Mouse (Mus musculus): ENCODE measurements at regions not wholly inside any gene's neighbourhood (a gene's known extent, or its start where the extent isn't known, plus 50 kb on each side); places are given as distances from the start of the nearest gene placed in this dataset.

GRCm38 (mm10) chr13:69416726-69417125 lies 116.8 kb upstream of the Nsun2 start:
- H3K4me1 ChIP-seq (ENCODE audit: control insufficient read depth, insufficient read depth, low read length) = no peaks in the 10 kb centered on the region
- no peak for DNase-seq
- TF ChIP-seq CTCF (IDR thresholded peaks at IDR 0.05; ENCODE audit: insufficient read depth, low read length) = no peak
- no peak for TF ChIP-seq POLR2A (IDR thresholded peaks at IDR 0.05; ENCODE audit: borderline replicate concordance, extremely low read depth, low read depth, low read length)
- no peak overlapping the region for H3K4me3 ChIP-seq (replicated peaks; ENCODE audit: extremely low read depth, low read depth, low read length)
- WGBS = 79% methylated on average over 2 of the region's 2 CpGs

- Histone ChIP-seq H3K4me1 (ENCODE audit: control insufficient read depth, insufficient read depth, low read length) (no peaks in the 10 kb centered on the region), H3K4me3 (replicated peaks; ENCODE audit: extremely low read depth, low read depth, low read length) (no peak overlapping the region)
- no peak for DNase-seq
- TF ChIP-seq CTCF (IDR thresholded peaks at IDR 0.05; ENCODE audit: insufficient read depth, low read length) = no peak
- TF ChIP-seq POLR2A (IDR thresholded peaks at IDR 0.05; ENCODE audit: borderline replicate concordance, extremely low read depth, low read depth, low read length) = no peak
- 77% methylated on average over 14 of the region's 14 CpGs for WGBS
These were observed 115.6 kb upstream of the Nsun2 start for GRCm38 (mm10) chr13:69417855-69418478.

- H3K4me1 ChIP-seq (ENCODE audit: control insufficient read depth, insufficient read depth, low read length) = no peaks in the 10 kb centered on the region
- TF ChIP-seq POLR2A (IDR thresholded peaks at IDR 0.05; ENCODE audit: borderline replicate concordance, extremely low read depth, low read depth, low read length) = no peak
- no peak for TF ChIP-seq CTCF (IDR thresholded peaks at IDR 0.05; ENCODE audit: insufficient read depth, low read length)
- H3K4me3 ChIP-seq (replicated peaks; ENCODE audit: extremely low read depth, low read depth, low read length) = no peak overlapping the region
- no peak for DNase-seq
- WGBS = 70% methylated on average over 8 of the region's 8 CpGs
These were observed 113.4 kb upstream of the Nsun2 start for GRCm38 (mm10) chr13:69420166-69420565.

GRCm38 (mm10) chr13:69421966-69422365 lies 111.6 kb upstream of the Nsun2 start:
- no peak for DNase-seq
- H3K4me1 ChIP-seq (ENCODE audit: control insufficient read depth, insufficient read depth, low read length) = no peaks in the 10 kb centered on the region
- no peak overlapping the region for H3K4me3 ChIP-seq (replicated peaks; ENCODE audit: extremely low read depth, low read depth, low read length)
- TF ChIP-seq CTCF (IDR thresholded peaks at IDR 0.05; ENCODE audit: insufficient read depth, low read length) = no peak
- no peak for TF ChIP-seq POLR2A (IDR thresholded peaks at IDR 0.05; ENCODE audit: borderline replicate concordance, extremely low read depth, low read depth, low read length)

GRCm38 (mm10) chr13:69426117-69426516 lies 107.4 kb upstream of the Nsun2 start:
- TF ChIP-seq POLR2A (IDR thresholded peaks at IDR 0.05; ENCODE audit: borderline replicate concordance, extremely low read depth, low read depth, low read length) (no peak), CTCF (IDR thresholded peaks at IDR 0.05; ENCODE audit: insufficient read depth, low read length) (no peak)
- Histone ChIP-seq H3K4me1 (ENCODE audit: control insufficient read depth, insufficient read depth, low read length) (no peaks in the 10 kb centered on the region), H3K4me3 (replicated peaks; ENCODE audit: extremely low read depth, low read depth, low read length) (no peak overlapping the region)
- 29% methylated on average over 6 of the region's 6 CpGs for WGBS
- no peak for DNase-seq

- Histone ChIP-seq H3K4me1 (ENCODE audit: control insufficient read depth, insufficient read depth, low read length) (no peaks in the 10 kb centered on the region), H3K4me3 (replicated peaks; ENCODE audit: extremely low read depth, low read depth, low read length) (no peak overlapping the region)
- no peak for DNase-seq
- WGBS = 62% methylated on average over 5 of the region's 5 CpGs
- TF ChIP-seq CTCF (IDR thresholded peaks at IDR 0.05; ENCODE audit: insufficient read depth, low read length) = no peak
- no peak for TF ChIP-seq POLR2A (IDR thresholded peaks at IDR 0.05; ENCODE audit: borderline replicate concordance, extremely low read depth, low read depth, low read length)
These were observed 104.0 kb upstream of the Nsun2 start for GRCm38 (mm10) chr13:69429596-69429995.

- DNase-seq = peak; percentile 11
- TF ChIP-seq POLR2A (IDR thresholded peaks at IDR 0.05; ENCODE audit: borderline replicate concordance, extremely low read depth, low read depth, low read length) (no peak), CTCF (IDR thresholded peaks at IDR 0.05; ENCODE audit: insufficient read depth, low read length) (no peak)
- H3K4me1 ChIP-seq (ENCODE audit: control insufficient read depth, insufficient read depth, low read length) = no peaks in the 10 kb centered on the region
- 64% methylated on average over 8 of the region's 8 CpGs for WGBS
- no peak overlapping the region for H3K4me3 ChIP-seq (replicated peaks; ENCODE audit: extremely low read depth, low read depth, low read length)
These were observed 99.9 kb upstream of the Nsun2 start for GRCm38 (mm10) chr13:69433461-69434323.

GRCm38 (mm10) chr13:69439486-69439885 lies 94.1 kb upstream of the Nsun2 start:
- TF ChIP-seq CTCF (IDR thresholded peaks at IDR 0.05; ENCODE audit: insufficient read depth, low read length) = no peak
- no peak for TF ChIP-seq POLR2A (IDR thresholded peaks at IDR 0.05; ENCODE audit: borderline replicate concordance, extremely low read depth, low read depth, low read length)
- DNase-seq = no peak
- 80% methylated on average over 9 of the region's 9 CpGs for WGBS
- H3K4me1 ChIP-seq (ENCODE audit: control insufficient read depth, insufficient read depth, low read length) = no peaks in the 10 kb centered on the region
- no peak overlapping the region for H3K4me3 ChIP-seq (replicated peaks; ENCODE audit: extremely low read depth, low read depth, low read length)

GRCm38 (mm10) chr13:69441798-69442197 lies 91.7 kb upstream of the Nsun2 start:
- WGBS = 57% methylated on average over 1 of the region's 1 CpGs
- no peak for DNase-seq
- Histone ChIP-seq H3K4me3 (replicated peaks; ENCODE audit: extremely low read depth, low read depth, low read length) (no peak overlapping the region), H3K4me1 (ENCODE audit: control insufficient read depth, insufficient read depth, low read length) (no peaks in the 10 kb centered on the region)
- TF ChIP-seq CTCF (IDR thresholded peaks at IDR 0.05; ENCODE audit: insufficient read depth, low read length) (no peak), POLR2A (IDR thresholded peaks at IDR 0.05; ENCODE audit: borderline replicate concordance, extremely low read depth, low read depth, low read length) (no peak)

- WGBS = 79% methylated on average over 4 of the region's 4 CpGs
- TF ChIP-seq CTCF (IDR thresholded peaks at IDR 0.05; ENCODE audit: insufficient read depth, low read length) = no peak
- TF ChIP-seq POLR2A (IDR thresholded peaks at IDR 0.05; ENCODE audit: borderline replicate concordance, extremely low read depth, low read depth, low read length) = no peak
- Histone ChIP-seq H3K4me3 (replicated peaks; ENCODE audit: extremely low read depth, low read depth, low read length) (no peak overlapping the region), H3K4me1 (ENCODE audit: control insufficient read depth, insufficient read depth, low read length) (no peaks in the 10 kb centered on the region)
- DNase-seq = no peak
These were observed 87.9 kb upstream of the Nsun2 start for GRCm38 (mm10) chr13:69445611-69446010.

Data from lung, adult 2 months (tissue).